Mouse (Mus musculus) lung, embryonic 14.5 days (tissue): ENCODE results near the gene Gprc5a. TPM values are rescaled to one million over a fixed set of nuclear protein-coding genes. Genes with fewer than 3 reads are reported as not detected.

Experiments
- ATAC-seq: fragments of 200-750 bp; cut with Nextera tagmentation; 2 replicates; pipeline ENCODE4 v1.8.0; 2017; ENCODE audit warnings: mild to moderate bottlenecking, moderate TSS enrichment, moderate library complexity; ENCODE audit not compliant: insufficient read depth
- DNase-seq: peaks from one replicate; pipeline ENCODE4 v3.0.0-alpha.2; 2015
- H3K27ac ChIP-seq: fragments of 300-500 bp; sonication (generic); 2 replicates; pipeline ENCODE4 v1.5.1; 2014; ENCODE audit warnings: low read depth, mild to moderate bottlenecking, moderate library complexity
- H3K27me3 ChIP-seq: fragments of 300-500 bp; sonication (generic); 2 replicates; pipeline ENCODE4 v1.6.1; 2014; ENCODE audit warnings: low read length, control low read depth; ENCODE audit not compliant: insufficient read depth
- H3K36me3 ChIP-seq: fragments of 300-500 bp; sonication (generic); 2 replicates; pipeline ENCODE4 v1.6.1; 2014; ENCODE audit warnings: control low read depth; ENCODE audit not compliant: insufficient read depth
- H3K4me1 ChIP-seq: fragments of 300-500 bp; sonication (generic); 2 replicates; pipeline ENCODE4 v1.6.1; 2014; ENCODE audit warnings: antibody characterized with exemption, control low read depth; ENCODE audit not compliant: insufficient read depth
- H3K4me2 ChIP-seq: fragments of 300-500 bp; sonication (generic); 2 replicates; pipeline ENCODE4 v1.6.1; 2014; ENCODE audit warnings: mild to moderate bottlenecking
- H3K4me3 ChIP-seq: fragments of 300-500 bp; sonication (generic); 2 replicates; pipeline ENCODE4 v1.5.1; 2014; ENCODE audit warnings: low read depth, low read length
- H3K9ac ChIP-seq: fragments of 300-500 bp; sonication (generic); 2 replicates; pipeline ENCODE4 v1.6.1; 2014
- H3K9me3 ChIP-seq: fragments of 300-500 bp; sonication (generic); 2 replicates; pipeline ENCODE4 v1.6.1; 2016; ENCODE audit warnings: low read depth, low read length, control low read depth
- CTCF ChIP-seq: IDR thresholded peaks from 2 replicates; pipeline ENCODE4 v1.5.1; 2016; ENCODE audit warnings: antibody characterized with exemption, low read depth
- WGBS: fragments of 180-500 bp; shearing (Covaris S2); extraction: QIAGEN DNeasy Blood & Tissue Kit; methylation state at CpG from one replicate; pipeline ENCODE4 v1.1.7; 2014; 5-methylcytosine and 5-hydroxymethylcytosine counted together
- polyA plus RNA-seq: library from polyadenylated mRNA; unstranded; fragments of >200 nt; fragmentation: Nextera tagmentation; extraction: Ambion mirVana; gene quantifications from 2 replicates; pipeline ENCODE4 v1.2.1, GENCODE M21; 2014

The Gprc5a gene
- polyA plus RNA-seq, 1 experiment from 2014 or later = 42.5 TPM

DNA sequence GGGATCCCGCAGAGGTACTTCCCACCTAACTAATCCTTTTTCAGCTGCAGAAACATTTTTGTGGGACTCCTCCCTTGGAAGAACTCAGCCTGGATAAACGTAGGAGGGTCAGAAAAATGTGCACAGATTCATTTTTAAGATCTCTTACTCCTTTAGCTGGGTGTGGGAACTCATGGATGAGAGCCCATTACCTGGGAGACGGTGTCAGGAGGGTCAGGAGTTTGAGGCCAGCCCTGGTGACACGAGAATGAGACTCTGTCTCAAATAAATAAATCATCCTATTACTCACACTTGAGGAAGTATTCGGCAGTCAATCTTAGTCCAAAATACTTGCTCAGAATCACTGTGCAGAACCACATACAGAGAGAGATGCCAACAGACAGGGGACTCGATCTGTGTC lies 4.4 kb downstream of the Gprc5a start:
- 59% methylated on average over 6 of the region's 6 CpGs for WGBS
- no peaks in the 10 kb centered on the region for H3K36me3 ChIP-seq
- TF ChIP-seq CTCF = no peak
- H3K9me3 ChIP-seq = no peaks in the 10 kb centered on the region
- no peak overlapping the region for H3K27ac ChIP-seq
- H3K4me2 ChIP-seq = no peak overlapping the region
- H3K4me1 ChIP-seq = peaks cover 4% of the 10 kb centered on the region; the same call in 1 of the 2 replicates
- no peak overlapping the region for H3K4me3 ChIP-seq
- ATAC-seq = no peak
- DNase-seq = no peak
- H3K27me3 ChIP-seq = no peaks in the 10 kb centered on the region
- no peak overlapping the region for H3K9ac ChIP-seq

GRCm38 (mm10) chr6:135070347-135070746 lies 4.9 kb downstream of the Gprc5a start:
- Histone ChIP-seq H3K4me2 (no peak overlapping the region), H3K9me3 (no peaks in the 10 kb centered on the region), H3K36me3 (no peaks in the 10 kb centered on the region), H3K9ac (no peak overlapping the region), H3K27ac (no peak overlapping the region), H3K27me3 (no peaks in the 10 kb centered on the region), H3K4me3 (no peak overlapping the region), H3K4me1 (no peaks in the 10 kb centered on the region)
- 82% methylated on average over 2 of the region's 2 CpGs for WGBS
- DNase-seq = no peak
- ATAC-seq = no peak
- no peak for TF ChIP-seq CTCF

DNA sequence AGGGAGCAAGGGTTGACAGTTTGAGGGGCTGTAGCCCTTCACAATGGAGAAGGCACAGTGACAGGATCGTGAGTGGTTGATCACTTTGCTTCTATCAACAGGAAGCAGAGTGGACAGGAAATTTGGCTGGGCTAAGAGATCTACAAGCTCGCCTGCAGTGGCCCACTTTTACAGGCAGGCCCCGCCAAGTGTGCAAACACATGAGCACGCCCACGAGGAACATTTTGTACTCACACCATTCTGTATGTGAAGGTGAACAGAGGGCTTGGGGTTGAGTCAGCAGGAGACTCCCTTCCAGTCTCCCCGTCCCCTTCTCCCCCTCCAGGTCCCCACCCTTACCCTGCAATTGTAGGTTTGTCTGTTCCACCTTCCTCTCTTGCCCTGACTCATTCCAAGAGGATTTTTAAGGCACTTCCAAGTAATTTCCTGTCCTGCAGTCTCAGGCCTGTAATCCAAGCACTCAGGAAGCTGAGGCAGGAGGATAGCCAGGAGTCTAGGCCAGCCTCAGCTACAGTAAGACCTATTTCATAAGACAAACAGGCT lies 9.0 kb downstream of the Gprc5a start:
- no peaks in the 10 kb centered on the region for H3K4me1 ChIP-seq
- peak; percentile 20 for DNase-seq
- TF ChIP-seq CTCF = no peak
- ATAC-seq = no peak
- no peaks in the 10 kb centered on the region for H3K9me3 ChIP-seq
- no peak overlapping the region for H3K4me2 ChIP-seq
- no peak overlapping the region for H3K9ac ChIP-seq
- H3K36me3 ChIP-seq = peaks cover 4% of the 10 kb centered on the region; the same call in 1 of the 2 replicates
- no peaks in the 10 kb centered on the region for H3K27me3 ChIP-seq
- no peak overlapping the region for H3K4me3 ChIP-seq
- WGBS = 50% methylated on average over 6 of the region's 6 CpGs
- H3K27ac ChIP-seq = no peak overlapping the region; the same call in 1 of the 2 replicates

DNA sequence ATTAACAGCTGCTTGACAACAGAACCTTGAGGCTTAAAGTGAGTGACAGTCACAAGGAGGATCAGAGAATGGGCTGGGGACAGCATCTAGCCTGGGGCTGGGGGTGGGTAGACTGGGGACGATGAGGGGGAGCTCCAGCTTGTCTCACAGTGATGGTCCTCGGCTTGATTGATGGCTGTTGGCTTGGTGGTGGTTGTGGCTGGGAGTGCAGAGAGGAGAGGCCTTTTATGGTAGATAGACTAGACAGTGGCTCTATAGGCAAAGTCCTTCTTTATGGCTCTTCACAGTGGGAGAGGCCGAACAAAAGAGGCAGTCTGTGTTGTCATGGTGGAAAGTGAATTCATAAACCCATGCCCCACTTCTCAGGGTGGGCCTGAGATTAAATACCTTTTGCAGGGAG lies 10.8 kb downstream of the Gprc5a start:
- Histone ChIP-seq H3K4me3 (no peak overlapping the region), H3K4me2 (no peak overlapping the region), H3K36me3 (peaks cover 11% of the 10 kb centered on the region; the same call in 1 of the 2 replicates), H3K27me3 (no peaks in the 10 kb centered on the region), H3K27ac (no peak overlapping the region), H3K9ac (no peak overlapping the region), H3K9me3 (no peaks in the 10 kb centered on the region), H3K4me1 (no peaks in the 10 kb centered on the region)
- DNase-seq (no peak), ATAC-seq (no peak)
- no peak for TF ChIP-seq CTCF
- WGBS = 70% methylated on average over 3 of the region's 3 CpGs

GRCm38 (mm10) chr6:135078420-135078819 lies 13.0 kb downstream of the Gprc5a start:
- no peaks in the 10 kb centered on the region for H3K27me3 ChIP-seq

DNA sequence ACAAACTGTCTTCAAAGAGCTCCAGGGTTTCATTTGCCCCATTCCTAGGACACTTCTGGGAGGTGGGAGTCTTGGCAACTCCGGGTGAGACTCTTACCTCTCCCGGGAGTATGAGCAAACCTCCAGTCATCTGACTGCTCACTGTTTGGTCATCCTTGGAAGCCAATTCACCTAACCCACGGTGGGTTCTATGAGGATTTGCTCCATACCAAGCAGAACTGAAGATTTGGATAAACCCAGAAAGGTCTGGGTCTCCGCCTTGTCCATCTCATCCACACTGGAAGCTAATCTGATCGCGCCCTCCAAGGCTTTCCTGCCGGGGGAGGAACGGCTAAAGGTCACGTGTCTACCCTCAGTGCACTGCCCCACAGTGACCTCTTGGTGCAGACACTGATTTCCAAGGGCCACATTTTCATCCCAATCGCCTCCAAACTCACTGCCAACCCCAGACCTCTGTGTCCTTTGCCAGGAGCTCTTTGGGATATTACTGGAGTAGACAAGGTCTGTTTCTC lies 18.6 kb downstream of the Gprc5a start:
- WGBS = 65% methylated on average over 10 of the region's 10 CpGs
- H3K4me2 ChIP-seq = no peak overlapping the region
- H3K4me1 ChIP-seq = no peaks in the 10 kb centered on the region
- TF ChIP-seq CTCF = no peak
- no peak overlapping the region for H3K9ac ChIP-seq
- peaks cover 20% of the 10 kb centered on the region; the same call in 1 of the 2 replicates for H3K36me3 ChIP-seq
- no peak overlapping the region for H3K4me3 ChIP-seq
- H3K27ac ChIP-seq = no peak overlapping the region
- DNase-seq (no peak), ATAC-seq (no peak)
- H3K9me3 ChIP-seq = no peaks in the 10 kb centered on the region
- no peaks in the 10 kb centered on the region for H3K27me3 ChIP-seq

More at GRCm38 (mm10) chr6:135078420-135078819, 13.0 kb downstream of the Gprc5a start:
- TF ChIP-seq CTCF = peak; percentile 28
- Histone ChIP-seq H3K36me3 (peaks cover 14% of the 10 kb centered on the region; the same call in 1 of the 2 replicates), H3K4me3 (no peak overlapping the region), H3K4me2 (no peak overlapping the region), H3K4me1 (no peaks in the 10 kb centered on the region), H3K9me3 (no peaks in the 10 kb centered on the region), H3K9ac (no peak overlapping the region), H3K27ac (no peak overlapping the region)
- no peak for DNase-seq
- WGBS = 40% methylated on average over 12 of the region's 12 CpGs
- no peak for ATAC-seq

DNA sequence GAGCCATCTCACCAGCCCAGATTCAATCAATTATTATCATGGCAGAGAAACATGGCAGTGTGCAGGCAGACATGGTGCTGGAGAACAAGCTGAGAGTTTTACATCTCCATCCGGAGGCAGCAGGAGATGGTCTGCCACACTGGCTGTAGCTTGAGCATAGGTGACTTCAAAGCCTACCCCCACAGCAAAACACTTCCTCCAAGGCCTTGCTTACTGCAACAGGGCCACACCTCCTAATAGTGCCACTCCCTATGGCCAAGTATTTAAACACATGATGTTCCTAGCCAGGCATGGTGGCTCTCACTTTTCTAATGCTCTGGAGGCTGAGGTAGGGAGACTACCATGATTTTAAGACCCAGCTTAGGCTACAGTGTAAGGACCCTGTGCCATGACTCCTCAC lies 20.3 kb downstream of the Gprc5a start:
- no peak overlapping the region for H3K4me2 ChIP-seq
- no peak for DNase-seq
- no peak for TF ChIP-seq CTCF
- H3K9ac ChIP-seq = no peak overlapping the region
- no peak overlapping the region for H3K4me3 ChIP-seq
- no peaks in the 10 kb centered on the region for H3K4me1 ChIP-seq
- WGBS = 88% methylated on average over 1 of the region's 1 CpGs
- no peak overlapping the region for H3K27ac ChIP-seq
- no peak for ATAC-seq
- peaks cover 10% of the 10 kb centered on the region; the same call in 1 of the 2 replicates for H3K36me3 ChIP-seq
- no peaks in the 10 kb centered on the region for H3K27me3 ChIP-seq
- H3K9me3 ChIP-seq = no peaks in the 10 kb centered on the region
